Mouse (Mus musculus): ENCODE results near the gene Gm13277.
"Not testable (repeated sequence)": the region's sequence is repeated elsewhere in the genome, so short reads cannot be mapped to it uniquely, and the experiment has no call there.

Gene Gm13277

GRCm38 (mm10) chr4:88788402-88788801 is at the start of gene Gm13277:
Gene Gm13277, plus strand, starts transcription at chr4:88788632.
- peak; percentile 54 to 61 for DNase-seq (ENCODE audit: low read depth in 2 of 2, low spot score in 2 of 2)

- no peak for DNase-seq (ENCODE audit: low read depth in 2 of 2, low spot score in 2 of 2)
Observed at GRCm38 (mm10) chr4:88739036-88739435, 49.4 kb upstream of the Gm13277 start.

- no peak for DNase-seq (ENCODE audit: low read depth in 2 of 2, low spot score in 2 of 2)
Observed at GRCm38 (mm10) chr4:88741426-88741825, 47.0 kb upstream of the Gm13277 start.

GRCm38 (mm10) chr4:88742771-88743371 is 45.6 kb upstream of the Gm13277 start:
- no peak for DNase-seq (ENCODE audit: low read depth in 2 of 2, low spot score in 2 of 2)

GRCm38 (mm10) chr4:88744207-88744606 is 44.2 kb upstream of the Gm13277 start:
- DNase-seq (ENCODE audit: low read depth in 2 of 2, low spot score in 2 of 2): no peak

- no peak for DNase-seq (ENCODE audit: low read depth in 2 of 2, low spot score in 2 of 2)
Observed at GRCm38 (mm10) chr4:88749926-88750325, 38.5 kb upstream of the Gm13277 start.

- peak; percentile 73 to 80 for DNase-seq (ENCODE audit: low read depth in 2 of 2, low spot score in 2 of 2)
Observed at GRCm38 (mm10) chr4:88754818-88755340, 33.6 kb upstream of the Gm13277 start, which contains the start of gene Gm13271. Gene Gm13271, plus strand, starts transcription at chr4:88754868.

GRCm38 (mm10) chr4:88756581-88757513 is 31.6 kb upstream of the Gm13277 start:
- peak in 1 of 2 experiments; percentile 38 for DNase-seq (ENCODE audit: low read depth in 2 of 2, low spot score in 2 of 2)

GRCm38 (mm10) chr4:88757628-88758031 is 30.8 kb upstream of the Gm13277 start:
- DNase-seq (ENCODE audit: low read depth in 2 of 2, low spot score in 2 of 2): peak; percentile 91 to 94

GRCm38 (mm10) chr4:88758751-88759150 is 29.7 kb upstream of the Gm13277 start:
- DNase-seq (ENCODE audit: low read depth in 2 of 2, low spot score in 2 of 2): not testable (repeated sequence)

- DNase-seq (ENCODE audit: low read depth in 2 of 2, low spot score in 2 of 2): peak; percentile 40 to 43
Observed at GRCm38 (mm10) chr4:88759610-88760268, 28.7 kb upstream of the Gm13277 start, which contains the start of gene Gm13283. Gene Gm13283, plus strand, starts transcription at chr4:88760119.

- peak; percentile 35 to 39 for DNase-seq (ENCODE audit: low read depth in 2 of 2, low spot score in 2 of 2)
Observed at GRCm38 (mm10) chr4:88760431-88760830, 28.0 kb upstream of the Gm13277 start.

- DNase-seq (ENCODE audit: low read depth in 2 of 2, low spot score in 2 of 2): peak; percentile 82 to 85
Observed at GRCm38 (mm10) chr4:88761776-88762175, 26.7 kb upstream of the Gm13277 start.

- not testable (repeated sequence) for DNase-seq (ENCODE audit: low read depth in 2 of 2, low spot score in 2 of 2)
Observed at GRCm38 (mm10) chr4:88762341-88762740, 26.1 kb upstream of the Gm13277 start.

GRCm38 (mm10) chr4:88763384-88764018 is 24.9 kb upstream of the Gm13277 start:
- not testable (repeated sequence) for DNase-seq (ENCODE audit: low read depth in 2 of 2, low spot score in 2 of 2)

GRCm38 (mm10) chr4:88773534-88773933 is 14.9 kb upstream of the Gm13277 start, which contains the start of gene Gm13290:
Gene Gm13290, plus strand, starts transcription at chr4:88773834.
- DNase-seq (ENCODE audit: low read depth in 2 of 2, low spot score in 2 of 2): not testable (repeated sequence)

- not testable (repeated sequence) for DNase-seq (ENCODE audit: low read depth in 2 of 2, low spot score in 2 of 2)
Observed at GRCm38 (mm10) chr4:88776622-88777021, 11.8 kb upstream of the Gm13277 start, which contains the start of gene Gm13289. Gene Gm13289, plus strand, starts transcription at chr4:88776922.

GRCm38 (mm10) chr4:88779550-88779949 is 8.9 kb upstream of the Gm13277 start, which contains the start of gene Gm13272:
Gene Gm13272, plus strand, starts transcription at chr4:88779850.
- DNase-seq (ENCODE audit: low read depth in 2 of 2, low spot score in 2 of 2): not testable (repeated sequence)

GRCm38 (mm10) chr4:88780320-88780719 is 8.1 kb upstream of the Gm13277 start:
- DNase-seq (ENCODE audit: low read depth in 2 of 2, low spot score in 2 of 2): not testable (repeated sequence)

- not testable (repeated sequence) for DNase-seq (ENCODE audit: low read depth in 2 of 2, low spot score in 2 of 2)
Observed at GRCm38 (mm10) chr4:88781831-88782230, 6.6 kb upstream of the Gm13277 start, which contains the start of gene Ifnz. Gene Ifnz, plus strand, starts transcription at chr4:88782131.

Measured in CD8-positive naive resting alpha-beta T cell, adult 2 months (primary cell).